Mouse (Mus musculus): ENCODE results near the gene Tnfaip2.
A peak's percentile ranks its signal among the peaks of the same experiment; 100 is the strongest.

Gene Tnfaip2

GRCm38 (mm10) chr12:111471119-111471518 is 28.9 kb downstream of the Tnfaip2 start:
- peak; percentile 72 for DNase-seq (ENCODE audit: extremely low read depth, insufficient read length, low spot score)

GRCm38 (mm10) chr12:111471721-111472120 is 29.5 kb downstream of the Tnfaip2 start:
- peak; percentile 70 for DNase-seq (ENCODE audit: extremely low read depth, insufficient read length, low spot score)

GRCm38 (mm10) chr12:111472886-111473285 is 30.6 kb downstream of the Tnfaip2 start:
- DNase-seq (ENCODE audit: extremely low read depth, insufficient read length, low spot score), result no peak

GRCm38 (mm10) chr12:111474384-111474783 is 32.1 kb downstream of the Tnfaip2 start:
- no peak for DNase-seq (ENCODE audit: extremely low read depth, insufficient read length, low spot score)

- DNase-seq (ENCODE audit: extremely low read depth, insufficient read length, low spot score), result peak; percentile 71
Measured at GRCm38 (mm10) chr12:111474893-111475643, 32.8 kb downstream of the Tnfaip2 start.

- DNase-seq (ENCODE audit: extremely low read depth, insufficient read length, low spot score), result no peak
Measured at GRCm38 (mm10) chr12:111478924-111479323, 36.7 kb downstream of the Tnfaip2 start.

GRCm38 (mm10) chr12:111479917-111480316 is 37.6 kb downstream of the Tnfaip2 start:
- DNase-seq (ENCODE audit: extremely low read depth, insufficient read length, low spot score), result no peak

- DNase-seq (ENCODE audit: extremely low read depth, insufficient read length, low spot score), result no peak
Measured at GRCm38 (mm10) chr12:111485046-111485651, 42.9 kb downstream of the Tnfaip2 start.

- no peak for DNase-seq (ENCODE audit: extremely low read depth, insufficient read length, low spot score)
Measured at GRCm38 (mm10) chr12:111485652-111486306, 43.5 kb downstream of the Tnfaip2 start, which contains the start of gene Gm266. Gm266 (minus strand) TSS chr12:111485823.

GRCm38 (mm10) chr12:111486455-111486854 is 44.2 kb downstream of the Tnfaip2 start:
- DNase-seq (ENCODE audit: extremely low read depth, insufficient read length, low spot score), result no peak

- no peak for DNase-seq (ENCODE audit: extremely low read depth, insufficient read length, low spot score)
Measured at GRCm38 (mm10) chr12:111489261-111489865, 47.1 kb downstream of the Tnfaip2 start.

GRCm38 (mm10) chr12:111494931-111495330 is 52.7 kb downstream of the Tnfaip2 start:
- DNase-seq (ENCODE audit: extremely low read depth, insufficient read length, low spot score), result no peak

- no peak for DNase-seq (ENCODE audit: extremely low read depth, insufficient read length, low spot score)
Measured at GRCm38 (mm10) chr12:111497076-111497475, 54.8 kb downstream of the Tnfaip2 start.

GRCm38 (mm10) chr12:111499617-111500016 is 57.3 kb downstream of the Tnfaip2 start:
- DNase-seq (ENCODE audit: extremely low read depth, insufficient read length, low spot score), result no peak

- no peak for DNase-seq (ENCODE audit: extremely low read depth, insufficient read length, low spot score)
Measured at GRCm38 (mm10) chr12:111500725-111501124, 58.5 kb downstream of the Tnfaip2 start.

- no peak for DNase-seq (ENCODE audit: extremely low read depth, insufficient read length, low spot score)
Measured at GRCm38 (mm10) chr12:111503063-111503567, 60.8 kb downstream of the Tnfaip2 start.

- no peak for DNase-seq (ENCODE audit: extremely low read depth, insufficient read length, low spot score)
Measured at GRCm38 (mm10) chr12:111503571-111503970, 61.3 kb downstream of the Tnfaip2 start.
